Mouse (Mus musculus) liver, adult 2 months (tissue): ENCODE results near the gene Olfr1396. TPM values are rescaled to one million over a fixed set of nuclear protein-coding genes. Genes with fewer than 3 reads are reported as not detected.

Source experiments
- DNase-seq: peaks from one replicate; pipeline ENCODE4 v3.0.0-alpha.2; 2011; ENCODE audit warnings: low read depth, low spot score; ENCODE audit errors: extremely low read depth
- H3K27ac ChIP-seq: fragments of 200-500 bp; replicated peaks from 2 replicates; pipeline ENCODE4 v1.5.1; 2012; ENCODE audit warnings: low read depth, mild to moderate bottlenecking, control low read depth, inconsistent platforms, low read length; ENCODE audit not compliant: insufficient read depth
- H3K27me3 ChIP-seq: fragments of 200-500 bp; 2 replicates; pipeline ENCODE4 v1.6.1; 2012; ENCODE audit warnings: mild to moderate bottlenecking, moderate library complexity, low read length, inconsistent platforms; ENCODE audit not compliant: control insufficient read depth, insufficient read depth
- H3K36me3 ChIP-seq: fragments of 200-500 bp; 2 replicates; pipeline ENCODE4 v1.6.1; 2012; ENCODE audit warnings: low read length, inconsistent platforms; ENCODE audit not compliant: control insufficient read depth, insufficient read depth
- H3K4me1 ChIP-seq: fragments of 200-500 bp; 2 replicates; pipeline ENCODE4 v1.6.1; 2011; ENCODE audit warnings: low read length; ENCODE audit not compliant: control insufficient read depth, insufficient read depth
- H3K4me3 ChIP-seq: fragments of 200-500 bp; 2 replicates; pipeline ENCODE4 v1.5.1; 2011; ENCODE audit warnings: low read depth, mild to moderate bottlenecking, control low read depth, low read length, moderate library complexity; ENCODE audit not compliant: insufficient read depth
- H3K79me2 ChIP-seq: fragments of 200-500 bp; 2 replicates; pipeline ENCODE4 v1.6.1; 2012; ENCODE audit warnings: inconsistent platforms, mild to moderate bottlenecking, low read length, moderate library complexity; ENCODE audit not compliant: control insufficient read depth, insufficient read depth
- H3K9ac ChIP-seq: fragments of 200-500 bp; 2 replicates; pipeline ENCODE4 v1.6.1; 2012; ENCODE audit warnings: low read depth, mild to moderate bottlenecking, control low read depth, inconsistent platforms, low read length
- CTCF ChIP-seq: fragments of 200-500 bp; IDR thresholded peaks from 2 replicates; pipeline ENCODE4 v1.5.1; 2011; ENCODE audit warnings: low read depth, low read length, control low read depth
- POLR2A ChIP-seq: fragments of 200-500 bp; IDR thresholded peaks from 2 replicates; pipeline ENCODE4 v1.6.1; 2011; ENCODE audit warnings: low read length, control low read depth; ENCODE audit not compliant: insufficient read depth; ENCODE audit errors: extremely low read depth
- WGBS: fragments of 180-500 bp; shearing (Covaris S2); methylation state at CpG from one replicate; pipeline ENCODE4 v1.1.7; 2018; 5-methylcytosine and 5-hydroxymethylcytosine counted together
- polyA plus RNA-seq: library from polyadenylated mRNA; depleted of rRNA; stranded (reverse); fragments of >200 nt; gene quantifications from 2 replicates; pipeline ENCODE4 v1.2.3, GENCODE M21; 2012
- total RNA-seq: library from RNA; depleted of rRNA; stranded (reverse); fragments of >200 nt; gene quantifications from 2 replicates; pipeline ENCODE4 v1.2.3, GENCODE M21; 2014

Olfr1396 gene
- total and polyA plus RNA-seq, 2 experiments = under 0.01 to 0.02 TPM

- no peaks in the 10 kb centered on the region for H3K36me3 ChIP-seq
- 0 out of 2 replicates have a peak overlapping the region, but pooled peaks have one; percentile 35 for H3K9ac ChIP-seq
- WGBS = 9% methylated on average over 8 of the region's 8 CpGs
- H3K27ac ChIP-seq = no peak overlapping the region
- TF ChIP-seq POLR2A (no peak), CTCF (peak; percentile 73)
- no peaks in the 10 kb centered on the region for H3K79me2 ChIP-seq
- H3K27me3 ChIP-seq = no peaks in the 10 kb centered on the region
- no peak overlapping the region for H3K4me3 ChIP-seq
- peak; percentile 68 for DNase-seq
- H3K4me1 ChIP-seq = peaks cover 5% of the 10 kb centered on the region; the same call in 1 of the 2 replicates
Measured at GRCm38 (mm10) chr11:49103047-49103693, 11.5 kb downstream of the Olfr1396 start.

DNA sequence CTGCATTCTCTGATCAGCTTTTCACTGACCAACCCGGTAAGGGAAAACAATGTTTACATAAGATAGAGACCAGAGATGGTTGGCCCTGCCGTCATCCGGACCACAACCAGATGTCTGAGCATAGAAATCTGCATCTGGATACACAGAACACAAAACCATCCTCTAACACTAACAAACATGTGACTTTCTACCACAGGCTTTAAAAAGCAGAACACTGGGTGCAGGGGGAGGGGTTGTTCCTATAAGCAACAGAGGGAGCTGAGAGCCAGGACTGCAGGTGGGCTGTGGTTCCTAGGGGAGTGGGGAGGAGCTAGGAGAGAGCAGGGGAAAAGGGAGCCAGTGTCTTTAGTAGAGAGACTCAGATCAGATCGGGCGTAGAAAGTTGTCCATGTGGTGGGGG lies 13.2 kb downstream of the Olfr1396 start:
- H3K36me3 ChIP-seq = peaks cover 5% of the 10 kb centered on the region
- no peak for DNase-seq
- no peak for TF ChIP-seq CTCF
- no peak for TF ChIP-seq POLR2A
- no peak overlapping the region for H3K9ac ChIP-seq
- H3K79me2 ChIP-seq = no peaks in the 10 kb centered on the region
- H3K27me3 ChIP-seq = no peaks in the 10 kb centered on the region
- no peak overlapping the region for H3K27ac ChIP-seq
- 61% methylated on average over 5 of the region's 5 CpGs for WGBS
- H3K4me3 ChIP-seq = no peak overlapping the region
- peaks cover 5% of the 10 kb centered on the region; the same call in 1 of the 2 replicates for H3K4me1 ChIP-seq

DNA sequence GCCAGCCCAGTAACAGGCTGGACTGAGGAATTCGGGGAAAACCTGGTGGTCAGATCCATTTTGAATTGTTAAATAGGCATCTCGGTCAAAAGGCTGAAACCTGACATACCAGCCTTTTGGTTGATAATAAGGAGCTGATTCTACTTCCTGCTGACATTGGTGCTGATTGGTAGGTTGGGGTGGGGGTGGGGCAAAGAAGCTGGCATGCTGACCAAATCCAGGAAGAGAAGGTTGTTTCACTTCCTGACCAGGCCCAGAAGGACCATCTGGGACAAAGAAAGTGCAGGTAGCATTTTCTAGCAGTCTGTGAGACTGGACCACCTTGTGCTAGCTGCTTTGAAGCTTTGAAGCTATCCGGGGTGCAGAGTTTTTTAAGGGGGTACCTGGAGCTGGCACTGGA lies 14.3 kb downstream of the Olfr1396 start:
- Histone ChIP-seq H3K9ac (no peak overlapping the region), H3K27ac (no peak overlapping the region), H3K4me3 (no peak overlapping the region), H3K27me3 (no peaks in the 10 kb centered on the region), H3K4me1 (peaks cover 5% of the 10 kb centered on the region), H3K79me2 (no peaks in the 10 kb centered on the region; the same call in 1 of the 2 replicates), H3K36me3 (peaks cover 6% of the 10 kb centered on the region)
- TF ChIP-seq CTCF = no peak
- TF ChIP-seq POLR2A = no peak
- 90% methylated on average over 3 of the region's 3 CpGs for WGBS
- no peak for DNase-seq

- Histone ChIP-seq H3K79me2 (no peaks in the 10 kb centered on the region; the same call in 1 of the 2 replicates), H3K4me1 (peaks cover 10% of the 10 kb centered on the region), H3K4me3 (no peak overlapping the region), H3K9ac (no peak overlapping the region), H3K36me3 (peaks cover 8% of the 10 kb centered on the region), H3K27ac (no peak overlapping the region), H3K27me3 (no peaks in the 10 kb centered on the region)
- no peak for DNase-seq
- TF ChIP-seq POLR2A = no peak
- TF ChIP-seq CTCF = no peak
- WGBS = 98% methylated on average over 4 of the region's 4 CpGs
Measured at GRCm38 (mm10) chr11:49095367-49095766, 19.3 kb downstream of the Olfr1396 start.

GRCm38 (mm10) chr11:49093861-49094660 lies 20.6 kb downstream of the Olfr1396 start:
- H3K4me3 ChIP-seq = no peak overlapping the region
- no peak for DNase-seq
- no peak overlapping the region for H3K27ac ChIP-seq
- peaks cover 16% of the 10 kb centered on the region for H3K4me1 ChIP-seq
- H3K79me2 ChIP-seq = no peaks in the 10 kb centered on the region; the same call in 1 of the 2 replicates
- TF ChIP-seq CTCF (no peak), POLR2A (no peak)
- peaks cover 8% of the 10 kb centered on the region for H3K36me3 ChIP-seq
- WGBS = 77% methylated on average over 6 of the region's 6 CpGs
- no peak overlapping the region for H3K9ac ChIP-seq
- no peaks in the 10 kb centered on the region for H3K27me3 ChIP-seq

DNA sequence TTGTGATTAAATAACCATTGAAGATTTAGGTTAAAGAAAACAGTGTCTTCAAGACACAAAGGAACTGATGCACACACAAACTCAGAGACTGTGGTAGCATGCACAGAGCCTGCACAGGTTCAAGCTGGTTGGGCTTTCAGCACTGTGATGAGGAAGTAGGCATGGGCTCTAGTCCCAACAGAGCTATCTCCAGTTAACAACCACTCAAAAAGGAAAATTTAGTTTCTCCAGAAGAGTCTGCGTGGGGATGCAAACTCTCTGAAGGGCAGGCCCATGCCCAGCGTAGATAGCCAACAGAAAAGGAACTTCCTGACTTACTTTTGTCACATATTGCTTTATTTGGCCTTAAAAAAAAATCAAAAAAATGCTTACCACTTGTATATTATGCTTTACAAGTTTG lies 21.9 kb downstream of the Olfr1396 start:
- Histone ChIP-seq H3K36me3 (peaks cover 6% of the 10 kb centered on the region), H3K27me3 (no peaks in the 10 kb centered on the region), H3K4me1 (peaks cover 17% of the 10 kb centered on the region), H3K9ac (no peak overlapping the region), H3K27ac (no peak overlapping the region), H3K4me3 (no peak overlapping the region), H3K79me2 (no peaks in the 10 kb centered on the region; the same call in 1 of the 2 replicates)
- 88% methylated on average over 2 of the region's 2 CpGs for WGBS
- TF ChIP-seq CTCF (no peak), POLR2A (no peak)
- no peak for DNase-seq
